Mouse (Mus musculus) lung, embryonic 15.5 days (tissue): ENCODE data around the gene Tead1. TPM values are rescaled to one million over a fixed set of nuclear protein-coding genes. Genes with fewer than 3 reads are reported as not detected.
A peak's percentile ranks its signal among the peaks of the same experiment; 100 is the strongest.

Experiments used
- ATAC-seq: fragments of 200-750 bp; cut with Nextera tagmentation; 2 replicates; pipeline ENCODE4 v1.8.0; 2017; ENCODE audit warnings: moderate number of reproducible peaks, borderline replicate concordance; ENCODE audit not compliant: low FRiP score, low TSS enrichment; ENCODE audit errors: extremely low read depth
- H3K27ac ChIP-seq: fragments of 300-500 bp; sonication (generic); 2 replicates; pipeline ENCODE4 v1.5.1; 2015; ENCODE audit warnings: moderate library complexity, mild to moderate bottlenecking, inconsistent platforms
- H3K27me3 ChIP-seq: fragments of 300-500 bp; sonication (generic); 2 replicates; pipeline ENCODE4 v1.6.1; 2015; ENCODE audit warnings: inconsistent platforms
- H3K36me3 ChIP-seq: fragments of 300-500 bp; sonication (generic); 2 replicates; pipeline ENCODE4 v1.6.1; 2015; ENCODE audit warnings: inconsistent platforms
- H3K4me1 ChIP-seq: fragments of 300-500 bp; sonication (generic); 2 replicates; pipeline ENCODE4 v1.6.1; 2015; ENCODE audit warnings: inconsistent platforms
- H3K4me2 ChIP-seq: fragments of 300-500 bp; sonication (generic); 2 replicates; pipeline ENCODE4 v1.6.1; 2015; ENCODE audit warnings: inconsistent platforms, mild to moderate bottlenecking, moderate library complexity
- H3K4me3 ChIP-seq: fragments of 300-500 bp; sonication (generic); 2 replicates; pipeline ENCODE4 v1.5.1; 2015; ENCODE audit warnings: mild to moderate bottlenecking, inconsistent platforms
- H3K9ac ChIP-seq: fragments of 300-500 bp; sonication (generic); 2 replicates; pipeline ENCODE4 v1.6.1; 2015; ENCODE audit warnings: inconsistent platforms
- H3K9me3 ChIP-seq: fragments of 300-500 bp; sonication (generic); 2 replicates; pipeline ENCODE4 v1.6.1; 2016; ENCODE audit warnings: inconsistent platforms
- WGBS: fragments of 180-500 bp; shearing (Covaris S2); methylation state at CpG from one replicate; pipeline ENCODE4 v1.1.7; 2015; 5-methylcytosine and 5-hydroxymethylcytosine counted together
- polyA plus RNA-seq: library from polyadenylated mRNA; unstranded; fragments of >200 nt; fragmentation: Nextera tagmentation; extraction: Ambion mirVana; gene quantifications from 2 replicates; pipeline ENCODE4 v1.2.1, GENCODE M21; 2015

Tead1 gene
- polyA plus RNA-seq, 1 experiment from 2014 or later = 30.0 TPM

GRCm38 (mm10) chr7:112741790-112742189 is 62.7 kb downstream of the Tead1 start:
- H3K27ac ChIP-seq = no peak overlapping the region
- no peaks in the 10 kb centered on the region for H3K9me3 ChIP-seq
- no peak overlapping the region for H3K9ac ChIP-seq
- WGBS = 37% methylated on average over 12 of the region's 12 CpGs
- no peak overlapping the region for H3K4me3 ChIP-seq
- ATAC-seq = no peak
- no peaks in the 10 kb centered on the region for H3K27me3 ChIP-seq
- peaks cover 45% of the 10 kb centered on the region for H3K4me1 ChIP-seq
- H3K4me2 ChIP-seq = no peak overlapping the region
- no peaks in the 10 kb centered on the region for H3K36me3 ChIP-seq

GRCm38 (mm10) chr7:112743063-112743462 is 63.9 kb downstream of the Tead1 start:
- no peak overlapping the region for H3K9ac ChIP-seq
- H3K4me3 ChIP-seq = no peak overlapping the region
- no peaks in the 10 kb centered on the region for H3K27me3 ChIP-seq
- H3K9me3 ChIP-seq = no peaks in the 10 kb centered on the region
- H3K4me1 ChIP-seq = peaks cover 45% of the 10 kb centered on the region
- no peak for ATAC-seq
- H3K36me3 ChIP-seq = no peaks in the 10 kb centered on the region
- H3K27ac ChIP-seq = peak overlapping the region; percentile 65
- H3K4me2 ChIP-seq = no peak overlapping the region
- WGBS = 34% methylated on average over 7 of the region's 7 CpGs

GRCm38 (mm10) chr7:112743621-112744395 is 64.7 kb downstream of the Tead1 start:
- peak; percentile 81 for ATAC-seq
- Histone ChIP-seq H3K4me2 (peak overlapping the region; percentile 25; the same call in 1 of the 2 replicates), H3K9ac (no peak overlapping the region), H3K9me3 (no peaks in the 10 kb centered on the region), H3K4me1 (peaks cover 45% of the 10 kb centered on the region), H3K27ac (peak overlapping the region; percentile 65), H3K27me3 (no peaks in the 10 kb centered on the region), H3K36me3 (no peaks in the 10 kb centered on the region), H3K4me3 (no peak overlapping the region)
- WGBS = 6% methylated on average over 11 of the region's 11 CpGs

GRCm38 (mm10) chr7:112747187-112747586 is 68.1 kb downstream of the Tead1 start:
- H3K9ac ChIP-seq = no peak overlapping the region
- ATAC-seq = no peak
- H3K36me3 ChIP-seq = 0 out of 2 replicates have a peak, but pooled peaks cover 3% of the 10 kb centered on the region
- WGBS = 74% methylated on average over 3 of the region's 3 CpGs
- H3K4me1 ChIP-seq = peaks cover 26% of the 10 kb centered on the region
- no peak overlapping the region for H3K4me3 ChIP-seq
- H3K27me3 ChIP-seq = no peaks in the 10 kb centered on the region
- H3K9me3 ChIP-seq = no peaks in the 10 kb centered on the region
- no peak overlapping the region for H3K4me2 ChIP-seq
- H3K27ac ChIP-seq = no peak overlapping the region

GRCm38 (mm10) chr7:112747836-112748235 is 68.7 kb downstream of the Tead1 start:
- Histone ChIP-seq H3K9ac (no peak overlapping the region), H3K27ac (no peak overlapping the region), H3K4me2 (no peak overlapping the region), H3K27me3 (no peaks in the 10 kb centered on the region), H3K9me3 (no peaks in the 10 kb centered on the region), H3K4me3 (no peak overlapping the region), H3K4me1 (peaks cover 22% of the 10 kb centered on the region), H3K36me3 (0 out of 2 replicates have a peak, but pooled peaks cover 3% of the 10 kb centered on the region)
- no peak for ATAC-seq
- 87% methylated on average over 3 of the region's 3 CpGs for WGBS

GRCm38 (mm10) chr7:112748327-112748726 is 69.2 kb downstream of the Tead1 start:
- 82% methylated on average over 4 of the region's 4 CpGs for WGBS
- Histone ChIP-seq H3K9ac (no peak overlapping the region), H3K4me2 (no peak overlapping the region), H3K27me3 (no peaks in the 10 kb centered on the region), H3K4me1 (peaks cover 22% of the 10 kb centered on the region), H3K36me3 (0 out of 2 replicates have a peak, but pooled peaks cover 3% of the 10 kb centered on the region), H3K27ac (no peak overlapping the region), H3K4me3 (no peak overlapping the region), H3K9me3 (no peaks in the 10 kb centered on the region)
- ATAC-seq = no peak

GRCm38 (mm10) chr7:112750101-112750500 is 71.0 kb downstream of the Tead1 start:
- Histone ChIP-seq H3K27ac (no peak overlapping the region), H3K4me2 (no peak overlapping the region), H3K4me1 (peaks cover 20% of the 10 kb centered on the region), H3K4me3 (no peak overlapping the region), H3K9ac (no peak overlapping the region), H3K36me3 (0 out of 2 replicates have a peak, but pooled peaks cover 3% of the 10 kb centered on the region), H3K27me3 (no peaks in the 10 kb centered on the region), H3K9me3 (no peaks in the 10 kb centered on the region)
- 86% methylated on average over 9 of the region's 9 CpGs for WGBS
- no peak for ATAC-seq

GRCm38 (mm10) chr7:112752311-112752710 is 73.2 kb downstream of the Tead1 start:
- H3K4me3 ChIP-seq = no peak overlapping the region
- H3K4me2 ChIP-seq = no peak overlapping the region
- H3K4me1 ChIP-seq = peaks cover 33% of the 10 kb centered on the region
- no peaks in the 10 kb centered on the region for H3K27me3 ChIP-seq
- 91% methylated on average over 6 of the region's 6 CpGs for WGBS
- H3K27ac ChIP-seq = no peak overlapping the region
- H3K36me3 ChIP-seq = 0 out of 2 replicates have a peak, but pooled peaks cover 3% of the 10 kb centered on the region
- no peak overlapping the region for H3K9ac ChIP-seq
- no peaks in the 10 kb centered on the region for H3K9me3 ChIP-seq
- no peak for ATAC-seq

- no peak overlapping the region for H3K4me3 ChIP-seq
- H3K27me3 ChIP-seq = no peaks in the 10 kb centered on the region
- ATAC-seq = no peak
- H3K4me1 ChIP-seq = peaks cover 43% of the 10 kb centered on the region
- no peak overlapping the region for H3K4me2 ChIP-seq
- H3K27ac ChIP-seq = no peak overlapping the region
- 0 out of 2 replicates have a peak, but pooled peaks cover 3% of the 10 kb centered on the region for H3K36me3 ChIP-seq
- 42% methylated on average over 6 of the region's 6 CpGs for WGBS
- no peaks in the 10 kb centered on the region for H3K9me3 ChIP-seq
- H3K9ac ChIP-seq = no peak overlapping the region
Measured at GRCm38 (mm10) chr7:112753314-112753713, 74.2 kb downstream of the Tead1 start.

- ATAC-seq = no peak
- H3K4me1 ChIP-seq = peaks cover 86% of the 10 kb centered on the region
Measured at GRCm38 (mm10) chr7:112759359-112759975, 80.3 kb downstream of the Tead1 start.

GRCm38 (mm10) chr7:112760293-112760692 is 81.2 kb downstream of the Tead1 start:
- ATAC-seq = no peak
- H3K4me1 ChIP-seq = peaks cover 86% of the 10 kb centered on the region
- H3K27me3 ChIP-seq = no peaks in the 10 kb centered on the region
- no peak overlapping the region for H3K4me3 ChIP-seq
- H3K36me3 ChIP-seq = no peaks in the 10 kb centered on the region
- H3K27ac ChIP-seq = 0 out of 2 replicates have a peak overlapping the region, but pooled peaks have one; percentile 8
- 58% methylated on average over 3 of the region's 3 CpGs for WGBS
- H3K9ac ChIP-seq = no peak overlapping the region
- H3K9me3 ChIP-seq = no peaks in the 10 kb centered on the region
- no peak overlapping the region for H3K4me2 ChIP-seq

More at GRCm38 (mm10) chr7:112759359-112759975, 80.3 kb downstream of the Tead1 start:
- Histone ChIP-seq H3K4me2 (no peak overlapping the region), H3K9me3 (no peaks in the 10 kb centered on the region), H3K27ac (no peak overlapping the region), H3K27me3 (no peaks in the 10 kb centered on the region), H3K9ac (no peak overlapping the region), H3K4me3 (no peak overlapping the region), H3K36me3 (no peaks in the 10 kb centered on the region)
- 68% methylated on average over 23 of the region's 23 CpGs for WGBS

- ATAC-seq = peak; percentile 78
- 39% methylated on average over 8 of the region's 8 CpGs for WGBS
- Histone ChIP-seq H3K9ac (no peak overlapping the region), H3K36me3 (no peaks in the 10 kb centered on the region), H3K27ac (peak overlapping the region; percentile 45; the same call in 1 of the 2 replicates), H3K4me1 (peaks cover 85% of the 10 kb centered on the region), H3K4me3 (no peak overlapping the region), H3K27me3 (no peaks in the 10 kb centered on the region), H3K9me3 (no peaks in the 10 kb centered on the region), H3K4me2 (no peak overlapping the region)
Measured at GRCm38 (mm10) chr7:112760782-112761181, 81.7 kb downstream of the Tead1 start.
